Mouse (Mus musculus) G1E (cell line): ENCODE data around the gene Sh3tc1. TPM values are rescaled to one million over a fixed set of nuclear protein-coding genes. Genes with fewer than 3 reads are reported as not detected.

Experiments used
- ATAC-seq: 2 replicates; pipeline ENCODE4 v1.8.0; 2016; ENCODE audit warnings: mild to moderate bottlenecking; ENCODE audit not compliant: insufficient number of reproducible peaks, poor library complexity, low FRiP score, severe bottlenecking; ENCODE audit errors: extremely low read depth
- DNase-seq: peaks from one replicate; pipeline ENCODE4 v3.0.0; 2012; ENCODE audit warnings: low spot score
- H3K27me3 ChIP-seq: 2 replicates; pipeline ENCODE4 v1.6.1; 2012; ENCODE audit warnings: mild to moderate bottlenecking, low read length, inconsistent platforms; ENCODE audit not compliant: insufficient read depth
- H3K36me3 ChIP-seq: replicated peaks from 2 replicates; pipeline ENCODE3; 2012; ENCODE audit warnings: mild to moderate bottlenecking, inconsistent platforms
- H3K4me1 ChIP-seq: 2 replicates; pipeline ENCODE4 v1.6.1; 2012; ENCODE audit warnings: low read depth, low read length, inconsistent platforms, mixed read lengths; ENCODE audit not compliant: insufficient read depth
- H3K4me3 ChIP-seq: 2 replicates; pipeline ENCODE4 v1.5.1; 2012; ENCODE audit warnings: low read depth, mild to moderate bottlenecking, inconsistent platforms, low read length, moderate library complexity, mixed read lengths
- H3K9me3 ChIP-seq: replicated peaks from 2 replicates; pipeline ENCODE4 v1.6.1; 2012; ENCODE audit warnings: inconsistent platforms
- CTCF ChIP-seq: IDR thresholded peaks from 2 replicates; pipeline ENCODE4 v1.5.1; 2012; ENCODE audit warnings: low read depth, low read length, inconsistent platforms, mixed read lengths
- GATA1 ChIP-seq: IDR thresholded peaks from 2 replicates; pipeline ENCODE4 v1.6.1; 2012; ENCODE audit warnings: borderline replicate concordance, low read length, inconsistent platforms, mixed read lengths
- GATA2 ChIP-seq: IDR thresholded peaks from 2 replicates; pipeline ENCODE4 v1.6.1; 2012; ENCODE audit warnings: low read depth, low read length, inconsistent platforms, borderline replicate concordance
- POLR2AphosphoS5 ChIP-seq: IDR thresholded peaks from 2 replicates; pipeline ENCODE4 v1.6.1; 2012; ENCODE audit warnings: low read depth, low read length, inconsistent platforms; ENCODE audit not compliant: insufficient replicate concordance
- TAL1 ChIP-seq: conservative IDR thresholded peaks from 2 replicates; pipeline ENCODE4 v1.6.1; 2012; ENCODE audit warnings: low read depth, low read length, inconsistent platforms, mixed read lengths
- polyA plus RNA-seq: library from polyadenylated mRNA; stranded (reverse); fragments of >175 nt; gene quantifications from 2 replicates; pipeline ENCODE4 v1.2.3, GENCODE M21; 2012
- total RNA-seq, 2 experiments: library from RNA; stranded (forward) in 1 of 2; stranded (reverse) in 1 of 2; fragments of 200-1000 nt in 1 of 2; fragments of >200 nt in 1 of 2; fragmentation: Nextera tagmentation in 1 of 2; gene quantifications; 2 replicates each; pipeline ENCODE4 v1.2.3; 2014 to 2017

Gene Sh3tc1
- total and polyA plus RNA-seq, 3 experiments = 0.01 to 0.05 TPM; not detected in 1

GRCm38 (mm10) chr5:35745406-35745805 lies 5.6 kb upstream of the Sh3tc1 start:
- H3K4me1 ChIP-seq = no peaks in the 10 kb centered on the region
- no peak overlapping the region for H3K4me3 ChIP-seq
- H3K36me3 ChIP-seq = no peaks in the 10 kb centered on the region
- no peak for ATAC-seq
- H3K27me3 ChIP-seq = peaks cover 7% of the 10 kb centered on the region; the same call in 1 of the 2 replicates
- DNase-seq = no peak
- H3K9me3 ChIP-seq = no peaks in the 10 kb centered on the region
- TF ChIP-seq GATA1 (no peak), CTCF (no peak), TAL1 (no peak), GATA2 (no peak), POLR2AphosphoS5 (no peak)

- Histone ChIP-seq H3K4me3 (no peak overlapping the region), H3K27me3 (peaks cover 9% of the 10 kb centered on the region; the same call in 1 of the 2 replicates), H3K36me3 (no peaks in the 10 kb centered on the region), H3K4me1 (no peaks in the 10 kb centered on the region), H3K9me3 (no peaks in the 10 kb centered on the region)
- no peak for ATAC-seq
- DNase-seq = no peak
- TF ChIP-seq CTCF = no peak
- no peak for TF ChIP-seq GATA2
- TF ChIP-seq GATA1 = no peak
- no peak for TF ChIP-seq TAL1
- no peak for TF ChIP-seq POLR2AphosphoS5
These were observed 4.4 kb upstream of the Sh3tc1 start for GRCm38 (mm10) chr5:35743990-35744722.

GRCm38 (mm10) chr5:35743238-35743951 lies 3.6 kb upstream of the Sh3tc1 start:
- ATAC-seq = no peak

GRCm38 (mm10) chr5:35741225-35741820 lies 1.5 kb upstream of the Sh3tc1 start:
- DNase-seq (no peak), ATAC-seq (no peak)
- TF ChIP-seq CTCF = no peak
- Histone ChIP-seq H3K4me1 (no peaks in the 10 kb centered on the region), H3K36me3 (no peaks in the 10 kb centered on the region), H3K4me3 (no peak overlapping the region), H3K27me3 (peaks cover 11% of the 10 kb centered on the region; the same call in 1 of the 2 replicates), H3K9me3 (no peaks in the 10 kb centered on the region)

More at GRCm38 (mm10) chr5:35743238-35743951, 3.6 kb upstream of the Sh3tc1 start:
- TF ChIP-seq GATA2 (no peak), POLR2AphosphoS5 (no peak)
- peaks cover 11% of the 10 kb centered on the region; the same call in 1 of the 2 replicates for H3K27me3 ChIP-seq
- DNase-seq = no peak
- no peaks in the 10 kb centered on the region for H3K36me3 ChIP-seq
- no peaks in the 10 kb centered on the region for H3K4me1 ChIP-seq
- no peaks in the 10 kb centered on the region for H3K9me3 ChIP-seq
- no peak overlapping the region for H3K4me3 ChIP-seq

GRCm38 (mm10) chr5:35740716-35741115 lies 929 bp upstream of the Sh3tc1 start:
- no peak for TF ChIP-seq POLR2AphosphoS5
- TF ChIP-seq CTCF = no peak
- TF ChIP-seq GATA1 = no peak
- ATAC-seq (no peak), DNase-seq (no peak)
- H3K27me3 ChIP-seq = peaks cover 11% of the 10 kb centered on the region; the same call in 1 of the 2 replicates
- no peaks in the 10 kb centered on the region for H3K4me1 ChIP-seq
- no peaks in the 10 kb centered on the region for H3K36me3 ChIP-seq
- no peak overlapping the region for H3K4me3 ChIP-seq
- no peaks in the 10 kb centered on the region for H3K9me3 ChIP-seq

- ATAC-seq (no peak), DNase-seq (no peak)
- Histone ChIP-seq H3K27me3 (peaks cover 11% of the 10 kb centered on the region; the same call in 1 of the 2 replicates), H3K9me3 (no peaks in the 10 kb centered on the region), H3K4me1 (no peaks in the 10 kb centered on the region), H3K4me3 (no peak overlapping the region), H3K36me3 (no peaks in the 10 kb centered on the region)
- TF ChIP-seq POLR2AphosphoS5 = no peak
- TF ChIP-seq CTCF = no peak
- no peak for TF ChIP-seq GATA1
- no peak for TF ChIP-seq TAL1
- TF ChIP-seq GATA2 = no peak
These were observed 782 bp downstream of the Sh3tc1 start for GRCm38 (mm10) chr5:35739005-35739404.
